Mouse (Mus musculus): ENCODE measurements at regions not wholly inside any gene's neighbourhood (a gene's known extent, or its start where the extent isn't known, plus 50 kb on each side); places are given as distances from the start of the nearest gene placed in this dataset.

GRCm38 (mm10) chr5:43422815-43423687 lies 92.3 kb upstream of the C1qtnf7 start:
- DNase-seq = peak; percentile 26

- no peak for DNase-seq
Observed at GRCm38 (mm10) chr5:43424551-43425257, 90.6 kb upstream of the C1qtnf7 start.

- DNase-seq = no peak
Observed at GRCm38 (mm10) chr5:43433337-43433736, 82.0 kb upstream of the C1qtnf7 start.

GRCm38 (mm10) chr5:43439191-43439590 lies 76.1 kb upstream of the C1qtnf7 start:
- no peak for DNase-seq

GRCm38 (mm10) chr5:43441306-43441705 lies 74.0 kb upstream of the C1qtnf7 start:
- DNase-seq = peak; percentile 27

GRCm38 (mm10) chr5:43444582-43445214 lies 70.6 kb upstream of the C1qtnf7 start:
- DNase-seq = no peak

GRCm38 (mm10) chr5:43445620-43446019 lies 69.7 kb upstream of the C1qtnf7 start:
- DNase-seq = no peak

GRCm38 (mm10) chr5:43446295-43446694 lies 69.0 kb upstream of the C1qtnf7 start:
- no peak for DNase-seq

GRCm38 (mm10) chr5:43456018-43456417 lies 59.3 kb upstream of the C1qtnf7 start:
- DNase-seq = no peak

- DNase-seq = no peak
Observed at GRCm38 (mm10) chr5:43457725-43458124, 57.6 kb upstream of the C1qtnf7 start.

GRCm38 (mm10) chr5:43461987-43462715 lies 53.2 kb upstream of the C1qtnf7 start:
- DNase-seq = no peak
